Mouse (Mus musculus) CH12.LX (cell line): ENCODE results near the gene Trmt10a. TPM values are rescaled to one million over a fixed set of nuclear protein-coding genes. Genes with fewer than 3 reads are reported as not detected.

Experiments
- DNase-seq: peaks from one replicate; pipeline ENCODE4 v3.0.0-alpha.2; 2013; ENCODE audit errors: extremely low read depth
- H3K27ac ChIP-seq: 2 replicates; pipeline ENCODE4 v1.5.1; 2012; ENCODE audit warnings: low read depth, mild to moderate bottlenecking, control low read depth, moderate library complexity; ENCODE audit not compliant: insufficient read depth
- H3K27me3 ChIP-seq: replicated peaks from 2 replicates; pipeline ENCODE3; 2012; ENCODE audit warnings: inconsistent platforms
- H3K36me3 ChIP-seq, 2 experiments: replicated peaks in 1 of 2; 2 replicates each; pipeline versions ENCODE3 to v1.6.1; 2012; ENCODE audit warnings: inconsistent platforms in 1 of 2, low read length in 1 of 2, mild to moderate bottlenecking in 1 of 2, mixed read lengths in 1 of 2, moderate library complexity in 1 of 2; ENCODE audit not compliant: control insufficient read depth in 1 of 2, insufficient read depth in 1 of 2
- H3K4me1 ChIP-seq, 2 experiments: 2 replicates each; pipeline ENCODE4 v1.6.1; 2012; ENCODE audit warnings: inconsistent platforms in 1 of 2, moderate library complexity in 1 of 2; ENCODE audit not compliant: insufficient read depth in 2 of 2, control insufficient read depth in 1 of 2
- H3K4me2 ChIP-seq: 2 replicates; pipeline ENCODE4 v1.6.1; 2012; ENCODE audit warnings: low read depth, mild to moderate bottlenecking, control low read depth; ENCODE audit not compliant: poor library complexity, insufficient read depth, severe bottlenecking
- H3K4me3 ChIP-seq, 3 experiments: fragments of 150-350 bp in 1 of 3; sonication (generic) in 1 of 3; replicated peaks in 1 of 3; 2 replicates each; pipeline versions ENCODE3 to v1.5.1; 2011 to 2012; ENCODE audit warnings: low read depth in 2 of 3, low read length in 2 of 3, mild to moderate bottlenecking in 2 of 3, moderate library complexity in 2 of 3, control low read depth in 1 of 3, improper control_type of control experiment in 1 of 3, inconsistent platforms in 1 of 3, mixed read lengths in 1 of 3; ENCODE audit not compliant: poor library complexity in 1 of 3
- H3K79me2 ChIP-seq: replicated peaks from 2 replicates; pipeline ENCODE4 v1.6.1; 2012; ENCODE audit warnings: mild to moderate bottlenecking, moderate library complexity; ENCODE audit not compliant: control insufficient read depth, poor library complexity, insufficient read depth, severe bottlenecking; ENCODE audit errors: extremely low read depth
- H3K9ac ChIP-seq: 2 replicates; pipeline ENCODE4 v1.6.1; 2012; ENCODE audit warnings: low read depth, mild to moderate bottlenecking, control low read depth, moderate library complexity; ENCODE audit not compliant: insufficient read depth
- H3K9me3 ChIP-seq: replicated peaks from 2 replicates; pipeline ENCODE3; 2012; ENCODE audit warnings: low read length, inconsistent platforms, mixed read lengths
- CTCF ChIP-seq, 2 experiments: IDR thresholded peaks in 1 of 2; conservative IDR thresholded peaks in 1 of 2; 2 replicates each; pipeline ENCODE4 v1.5.1; 2011 to 2012; ENCODE audit warnings: low read depth in 2 of 2, low read length in 2 of 2, improper control_type of control experiment in 1 of 2, inconsistent platforms in 1 of 2, mild to moderate bottlenecking in 1 of 2, moderate library complexity in 1 of 2
- E2F4 ChIP-seq: IDR thresholded peaks from 2 replicates; pipeline ENCODE4 v1.6.1; 2011; ENCODE audit warnings: low read depth, low read length, improper control_type of control experiment; ENCODE audit not compliant: insufficient replicate concordance
- EP300 ChIP-seq: IDR thresholded peaks from 2 replicates; pipeline ENCODE4 v1.6.1; 2011; ENCODE audit warnings: low read length, improper control_type of control experiment
- ETS1 ChIP-seq: conservative IDR thresholded peaks from 2 replicates; pipeline ENCODE4 v1.6.1; 2012; ENCODE audit warnings: low read depth, mild to moderate bottlenecking, inconsistent platforms, low read length, improper control_type of control experiment, moderate library complexity
- HCFC1 ChIP-seq: IDR thresholded peaks from 2 replicates; pipeline ENCODE4 v1.6.1; 2012; ENCODE audit warnings: low read depth, mild to moderate bottlenecking, inconsistent platforms, low read length, improper control_type of control experiment
- JUN ChIP-seq: IDR thresholded peaks from 2 replicates; pipeline ENCODE4 v1.6.1; 2011; ENCODE audit warnings: low read depth, mild to moderate bottlenecking, low read length, improper control_type of control experiment, moderate library complexity; ENCODE audit not compliant: insufficient read depth
- KAT2A ChIP-seq: IDR thresholded peaks from 2 replicates; pipeline ENCODE4 v1.6.1; 2012; ENCODE audit warnings: low read length, improper control_type of control experiment, inconsistent platforms; ENCODE audit not compliant: insufficient replicate concordance
- MAX ChIP-seq: IDR thresholded peaks from 2 replicates; pipeline ENCODE4 v1.6.1; 2011; ENCODE audit warnings: low read length, improper control_type of control experiment
- MEF2A ChIP-seq: IDR thresholded peaks from 2 replicates; pipeline ENCODE4 v1.6.1; 2014; ENCODE audit warnings: low read depth, mild to moderate bottlenecking, inconsistent platforms, low read length, improper control_type of control experiment, borderline replicate concordance
- MXI1 ChIP-seq: IDR thresholded peaks from 2 replicates; pipeline ENCODE4 v1.6.1; 2011; ENCODE audit warnings: mild to moderate bottlenecking, low read depth, low read length, improper control_type of control experiment
- POLR2AphosphoS2 ChIP-seq: IDR thresholded peaks from 2 replicates; pipeline ENCODE4 v1.6.1; 2011; ENCODE audit warnings: low read depth, low read length, improper control_type of control experiment
- RAD21 ChIP-seq: IDR thresholded peaks from 2 replicates; pipeline ENCODE4 v1.6.1; 2011; ENCODE audit warnings: low read depth, mild to moderate bottlenecking, low read length, improper control_type of control experiment, moderate library complexity
- RCOR1 ChIP-seq: conservative IDR thresholded peaks from 2 replicates; pipeline ENCODE4 v1.6.1; 2012; ENCODE audit warnings: low read depth, mild to moderate bottlenecking, inconsistent platforms, low read length, improper control_type of control experiment
- SIN3A ChIP-seq: IDR thresholded peaks from 2 replicates; pipeline ENCODE4 v1.6.1; 2012; ENCODE audit warnings: low read length, improper control_type of control experiment, inconsistent platforms
- SMC3 ChIP-seq: IDR thresholded peaks from 2 replicates; pipeline ENCODE4 v1.6.1; 2011; ENCODE audit warnings: low read depth, low read length, improper control_type of control experiment
- TBP ChIP-seq: conservative IDR thresholded peaks from 2 replicates; pipeline ENCODE4 v1.6.1; 2011; ENCODE audit warnings: low read depth, low read length, improper control_type of control experiment
- USF1 ChIP-seq: IDR thresholded peaks from 2 replicates; pipeline ENCODE4 v1.6.1; 2014; ENCODE audit warnings: low read depth, mild to moderate bottlenecking, inconsistent platforms, low read length, improper control_type of control experiment
- USF2 ChIP-seq: conservative IDR thresholded peaks from 2 replicates; pipeline ENCODE4 v1.6.1; 2011; ENCODE audit warnings: low read depth, low read length, improper control_type of control experiment
- ZC3H11A ChIP-seq: IDR thresholded peaks from 2 replicates; pipeline ENCODE4 v1.6.1; 2012; ENCODE audit warnings: low read depth, mild to moderate bottlenecking, inconsistent platforms, low read length, improper control_type of control experiment
- dilution Hi-C: fragments of 300-500 bp; cut with MboI; formaldehyde crosslinking; loops from 2 replicates; pipeline ENCODE4 v1.14.3; 2020; ENCODE audit warnings: low sequenced_read_pairs; ENCODE audit not compliant: extremely low pct_unique_long_range_greater_than_20kb, extremely low pct_ligation_motif_present
- in situ Hi-C: fragments of 300-500 bp; cut with MboI; formaldehyde crosslinking; loops from 3 replicates; pipeline ENCODE4 v1.14.3; 2019; ENCODE audit warnings: low sequenced_read_pairs, low pct_ligation_motif_present, low pct_unique_long_range_greater_than_20kb, mixed read lengths
- polyA plus RNA-seq: library from polyadenylated mRNA; unstranded; fragments of >175 nt; gene quantifications from 2 replicates; pipeline ENCODE4 v1.2.1, GENCODE M21; 2012; ENCODE audit warnings: low read depth; ENCODE audit not compliant: insufficient read length
- total RNA-seq, 2 experiments: library from RNA; depleted of rRNA; stranded (reverse); fragments of 300-350 nt in 1 of 2; fragments of >200 nt in 1 of 2; gene quantifications; 2 replicates each; pipeline ENCODE4 v1.2.3; 2012 to 2014

The Trmt10a gene
- total and polyA plus RNA-seq, 3 experiments, result 31.6 to 65.7 (median 38.0) TPM

DNA sequence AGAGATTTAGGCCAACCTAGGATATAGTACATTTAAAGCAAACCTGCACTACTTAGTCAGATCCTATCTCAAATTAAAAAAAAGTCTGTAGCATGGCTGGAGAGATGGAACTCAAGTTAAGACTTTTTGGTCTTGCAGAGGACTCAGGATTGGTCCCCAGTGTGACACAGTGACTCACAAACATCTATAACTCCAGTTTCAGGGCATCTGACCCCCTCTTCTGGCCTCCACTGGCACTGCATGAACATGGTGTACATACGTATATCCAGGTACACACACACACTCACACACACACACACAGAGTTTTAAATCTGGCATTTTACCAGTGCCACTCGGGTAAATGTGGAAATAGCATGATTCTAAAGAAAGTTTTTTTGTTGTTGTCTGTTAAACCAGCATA lies 5.6 kb downstream of the Trmt10a start:
- Histone ChIP-seq H3K4me1 (peaks cover 3 to 12% of the 10 kb centered on the region in 2 experiments; a peak in 3 of 4 replicates), H3K27me3 (no peaks in the 10 kb centered on the region), H3K4me2 (no peak overlapping the region), H3K9ac (no peak overlapping the region), H3K79me2 (peaks cover 11% of the 10 kb centered on the region), H3K27ac (no peak overlapping the region), H3K9me3 (peaks cover 5% of the 10 kb centered on the region), H3K36me3 (peaks cover 53 to 66% of the 10 kb centered on the region in 2 experiments), H3K4me3 (no peak overlapping the region)
- in situ Hi-C loops (loop anchor here (5.0 to 10.0 kb wide), 3 partner anchors 157 to 372 kb away; partner anchors contain the start of genes Dnajb14 and H2afz), dilution Hi-C loops (loop anchor here (25.0 kb wide), 1 partner anchor 362 kb away; no protein-coding TSS in a partner anchor)
- DNase-seq, result peak; percentile 35
- TF ChIP-seq CTCF (conservative IDR thresholded peaks at IDR 0.05 in 1 of 2, IDR thresholded peaks at IDR 0.05 in 1 of 2; ENCODE audit: low read depth in 2 of 2, low read length in 2 of 2) (peak in 1 of 2 experiments; percentile 48; a peak in 2 of 4 replicates), SMC3 (peak; percentile 19), TBP (no peak)

DNA sequence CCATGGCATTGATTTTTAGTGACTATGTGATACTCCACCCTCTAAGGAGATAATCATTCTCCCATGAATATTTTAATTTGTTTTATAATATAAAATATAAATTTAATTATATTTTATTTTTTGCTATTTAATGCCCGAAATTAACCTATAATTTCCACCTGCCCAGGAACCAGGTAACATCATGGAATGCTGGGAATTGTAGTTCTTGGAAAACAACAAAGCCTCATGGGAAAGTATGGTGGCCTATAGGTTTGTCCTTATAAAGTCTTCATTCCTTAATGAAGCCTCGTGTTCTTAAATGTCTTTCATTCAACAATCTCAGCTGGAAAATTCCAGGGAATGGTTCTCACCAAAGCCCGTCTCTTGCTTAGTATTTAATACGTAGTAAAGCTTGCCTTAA lies 11.8 kb downstream of the Trmt10a start:
- no peak for DNase-seq
- no peaks in the 10 kb centered on the region for H3K4me1 ChIP-seq
- H3K9ac ChIP-seq, result no peak overlapping the region
- dilution Hi-C loops (no loop called here), in situ Hi-C loops (no loop called here)
- no peak overlapping the region for H3K4me2 ChIP-seq
- peaks cover 62 to 82% of the 10 kb centered on the region in 2 experiments for H3K36me3 ChIP-seq
- TF ChIP-seq HCFC1, result peak; percentile 53
- TF ChIP-seq CTCF (conservative IDR thresholded peaks at IDR 0.05 in 1 of 2, IDR thresholded peaks at IDR 0.05 in 1 of 2; ENCODE audit: low read depth in 2 of 2, low read length in 2 of 2), result no peak
- no peak for TF ChIP-seq MXI1
- no peak for TF ChIP-seq KAT2A
- no peaks in the 10 kb centered on the region for H3K27me3 ChIP-seq
- peaks cover 5% of the 10 kb centered on the region for H3K9me3 ChIP-seq
- no peaks in the 10 kb centered on the region for H3K79me2 ChIP-seq
- no peak overlapping the region for H3K4me3 ChIP-seq
- no peak overlapping the region for H3K27ac ChIP-seq

- H3K4me3 ChIP-seq, result no peak overlapping the region
- H3K27ac ChIP-seq, result no peak overlapping the region
- dilution Hi-C loops, result no loop called here
- in situ Hi-C loops, result no loop called here
- no peak overlapping the region for H3K9ac ChIP-seq
- H3K4me1 ChIP-seq, result peaks cover 0 to 7% of the 10 kb centered on the region in 2 experiments; a peak in 2 of 4 replicates
- H3K27me3 ChIP-seq, result no peaks in the 10 kb centered on the region
- peaks cover 5% of the 10 kb centered on the region for H3K9me3 ChIP-seq
- DNase-seq, result no peak
- no peak overlapping the region for H3K4me2 ChIP-seq
- no peaks in the 10 kb centered on the region for H3K79me2 ChIP-seq
- peaks cover 52 to 69% of the 10 kb centered on the region in 2 experiments for H3K36me3 ChIP-seq
- TF ChIP-seq POLR2AphosphoS2, result no peak
- TF ChIP-seq MAX, result no peak
- no peak for TF ChIP-seq ZC3H11A
- TF ChIP-seq USF1, result no peak
- no peak for TF ChIP-seq TBP
- TF ChIP-seq JUN, result no peak
- no peak for TF ChIP-seq RCOR1
- TF ChIP-seq MEF2A, result no peak
- no peak for TF ChIP-seq RAD21
- TF ChIP-seq SIN3A, result no peak
- TF ChIP-seq USF2, result no peak
- TF ChIP-seq MXI1, result no peak
- TF ChIP-seq ETS1, result no peak
- TF ChIP-seq EP300, result no peak
- TF ChIP-seq E2F4, result no peak
Measured at GRCm38 (mm10) chr3:138156651-138157050, 13.4 kb downstream of the Trmt10a start.
